Mouse (Mus musculus) heart, postnatal 25 days (tissue): ENCODE results near the gene Sprr1a. TPM values are rescaled to one million over a fixed set of nuclear protein-coding genes. Genes with fewer than 3 reads are reported as not detected.
"Not testable (repeated sequence)": the region's sequence is repeated elsewhere in the genome, so short reads cannot be mapped to it uniquely, and the experiment has no call there.

Source experiments
- DNase-seq: peaks from one replicate; pipeline ENCODE4 v3.0.0; 2022; ENCODE audit warnings: low spot score
- intact Hi-C: fragments of 180-260 bp; cut with DNase I; formaldehyde crosslinking; loops from one replicate; pipeline ENCODE4 v1.15.1; 2025
- total RNA-seq, 2 experiments: library from RNA; stranded (reverse); gene quantifications; 2 replicates each; pipeline ENCODE4 v1.2.3; 2021

The Sprr1a gene
- total RNA-seq = not detected

- DNase-seq = no peak
- intact Hi-C loops = no loop called here
These were observed at the start of gene Sprr1a for GRCm38 (mm10) chr3:92485863-92486262. TSS of gene Sprr1a (minus strand) at chr3:92485895.

GRCm38 (mm10) chr3:92534411-92534810 lies 48.7 kb upstream of the Sprr1a start, which contains the start of gene 2310046K23Rik:
TSS of gene 2310046K23Rik (minus strand) at chr3:92534511.
- no peak for DNase-seq
- intact Hi-C loops = no loop called here

GRCm38 (mm10) chr3:92512325-92512724 lies 26.6 kb upstream of the Sprr1a start:
- intact Hi-C loops = loop anchor here (10.0 kb wide), 1 partner anchor 118 kb away; no protein-coding TSS in a partner anchor
- DNase-seq = no peak

GRCm38 (mm10) chr3:92510786-92511185 lies 25.1 kb upstream of the Sprr1a start:
- no peak for DNase-seq
- intact Hi-C loops = loop anchor here (2.0 to 10.0 kb wide), 2 partner anchors 116 to 360 kb away; no protein-coding TSS in a partner anchor

- intact Hi-C loops = no loop called here
- no peak for DNase-seq
These were observed 22.5 kb upstream of the Sprr1a start for GRCm38 (mm10) chr3:92508185-92508584.

GRCm38 (mm10) chr3:92503528-92503927 lies 17.8 kb upstream of the Sprr1a start:
- intact Hi-C loops = no loop called here
- DNase-seq = no peak

- intact Hi-C loops = no loop called here
- no peak for DNase-seq
These were observed 14.7 kb upstream of the Sprr1a start, which contains the start of gene Sprr4 for GRCm38 (mm10) chr3:92500393-92500792. TSS of gene Sprr4 (minus strand) at chr3:92500493.

GRCm38 (mm10) chr3:92490262-92490661 lies 4.6 kb upstream of the Sprr1a start:
- DNase-seq, intact Hi-C loops: not testable (repeated sequence)

GRCm38 (mm10) chr3:92486307-92486706 lies 612 bp upstream of the Sprr1a start:
- no peak for DNase-seq
- intact Hi-C loops = no loop called here

- intact Hi-C loops, DNase-seq: not testable (repeated sequence)
These were observed 4.4 kb downstream of the Sprr1a start for GRCm38 (mm10) chr3:92481249-92481648.

GRCm38 (mm10) chr3:92470111-92470510 lies 15.6 kb downstream of the Sprr1a start:
- DNase-seq = no peak
- intact Hi-C loops = no loop called here

- DNase-seq = no peak
- intact Hi-C loops = no loop called here
These were observed 18.3 kb downstream of the Sprr1a start for GRCm38 (mm10) chr3:92467424-92467823.

- intact Hi-C loops = no loop called here
These were observed 19.1 kb downstream of the Sprr1a start for GRCm38 (mm10) chr3:92466576-92466975.

GRCm38 (mm10) chr3:92458620-92459019 lies 27.1 kb downstream of the Sprr1a start, which contains the start of gene Sprr3:
TSS of gene Sprr3 (minus strand) at chr3:92458720.
- intact Hi-C loops = no loop called here
- no peak for DNase-seq

More at GRCm38 (mm10) chr3:92466576-92466975, 19.1 kb downstream of the Sprr1a start:
- no peak for DNase-seq

- intact Hi-C loops = no loop called here
- DNase-seq = no peak
These were observed 30.5 kb downstream of the Sprr1a start for GRCm38 (mm10) chr3:92455151-92455550.

- intact Hi-C loops = no loop called here
- DNase-seq = no peak
These were observed 45.5 kb downstream of the Sprr1a start for GRCm38 (mm10) chr3:92440177-92440576.

GRCm38 (mm10) chr3:92438689-92439088 lies 47.0 kb downstream of the Sprr1a start, which contains the start of gene Sprr1b:
TSS of gene Sprr1b (minus strand) at chr3:92438789.
- DNase-seq = no peak
- intact Hi-C loops = no loop called here

Other genes starting within 250 kb of the Sprr1a start
- gene Sprr2a3, start 200.5 kb downstream of the Sprr1a start, total RNA-seq = not detected
- gene Sprr2b, start 169.3 kb downstream of the Sprr1a start, total RNA-seq = not detected
- gene Sprr2d, start 146.8 kb downstream of the Sprr1a start, total RNA-seq = not detected
- not detected for gene Sprr2e, start 133.8 kb downstream of the Sprr1a start, total RNA-seq
- gene Sprr2f, start 120.7 kb downstream of the Sprr1a start, total RNA-seq = not detected
- gene Sprr2h, start 100.2 kb downstream of the Sprr1a start, total RNA-seq = not detected
- not detected for gene Sprr2i, start 77.9 kb downstream of the Sprr1a start, total RNA-seq
- not detected for gene Sprr2j-ps, start 67.8 kb downstream of the Sprr1a start, total RNA-seq
- gene Gm9774, start 56.5 kb downstream of the Sprr1a start, total RNA-seq = 1 to 10 TPM; 2.8 to 4.8 TPM
- gene Sprr2k, start 53.3 kb downstream of the Sprr1a start, total RNA-seq = not detected
- gene Sprr1b, start 47.1 kb downstream of the Sprr1a start, total RNA-seq = not detected
- not detected for gene Sprr3, start 27.2 kb downstream of the Sprr1a start, total RNA-seq
- gene Sprr4, start 14.6 kb upstream of the Sprr1a start, total RNA-seq = not detected
- not detected for gene 2310046K23Rik, start 48.6 kb upstream of the Sprr1a start, total RNA-seq
- not detected for gene Ivl, start 87.8 kb upstream of the Sprr1a start, total RNA-seq
- not detected for gene Smcp, start 103.1 kb upstream of the Sprr1a start, total RNA-seq
- not detected for gene 2210017I01Rik, start 121.6 kb upstream of the Sprr1a start, total RNA-seq
- not detected for gene Lce6a, start 135.8 kb upstream of the Sprr1a start, total RNA-seq
- gene Lce1a1, start 162.4 kb upstream of the Sprr1a start, total RNA-seq = not detected
- not detected for gene Lce1b, start 171.0 kb upstream of the Sprr1a start, total RNA-seq
- not detected for gene Lce1a2, start 184.4 kb upstream of the Sprr1a start, total RNA-seq
- gene Lce1c, start 193.4 kb upstream of the Sprr1a start, total RNA-seq = not detected
- not detected for gene Lce1d, start 201.3 kb upstream of the Sprr1a start, total RNA-seq
- gene Lce1e, start 223.2 kb upstream of the Sprr1a start, total RNA-seq = not detected
- not detected for gene Lce1f, start 234.5 kb upstream of the Sprr1a start, total RNA-seq